Mouse (Mus musculus) lung, postnatal 14 days (tissue): Measurements from ENCODE around the gene S100a14.

Source experiments
- DNase-seq: peaks from one replicate; pipeline ENCODE4 v3.0.0; 2021

Gene S100a14

DNA sequence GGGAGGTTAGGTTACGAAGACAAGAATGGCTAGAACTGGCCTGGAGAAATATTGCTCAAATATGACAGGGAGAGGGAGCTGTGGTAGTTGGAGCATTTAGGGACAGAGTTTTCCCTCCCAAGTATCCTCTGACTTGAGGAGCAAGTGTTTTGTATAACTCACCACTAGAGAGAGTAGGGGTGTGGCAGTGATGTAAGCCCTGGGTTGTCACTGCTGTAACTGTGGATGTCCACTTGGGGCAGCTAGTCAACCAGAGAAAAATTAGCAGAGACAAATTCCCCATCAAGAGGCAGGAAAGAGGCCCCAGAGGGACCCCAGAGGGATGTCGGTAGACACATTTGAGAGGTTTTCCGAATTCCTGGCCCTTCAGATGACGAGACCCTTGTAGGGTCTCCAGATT, 1.2 kb upstream of the S100a14 start:
- DNase-seq: peak; percentile 60

DNA sequence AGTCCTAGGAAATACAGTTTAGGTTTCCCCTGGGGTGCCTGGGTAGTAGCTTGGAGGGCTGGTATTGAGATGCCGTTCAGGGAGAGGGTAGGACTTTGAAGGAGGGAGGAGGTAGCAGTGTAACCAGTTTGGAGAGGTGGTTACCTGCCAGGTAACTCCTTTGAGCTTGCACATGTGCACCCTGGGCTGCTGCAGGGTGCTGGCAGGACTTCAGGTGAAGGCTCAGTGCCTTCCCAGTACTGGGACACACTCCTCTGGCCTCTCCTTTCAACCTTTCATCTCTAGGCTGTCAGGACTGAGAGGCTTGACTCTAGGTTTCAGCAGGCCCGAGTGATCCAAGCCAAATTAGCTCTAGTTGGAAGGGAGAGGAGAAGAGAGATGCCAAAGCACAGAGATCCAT, 580 bp upstream of the S100a14 start:
- DNase-seq: no peak

DNA sequence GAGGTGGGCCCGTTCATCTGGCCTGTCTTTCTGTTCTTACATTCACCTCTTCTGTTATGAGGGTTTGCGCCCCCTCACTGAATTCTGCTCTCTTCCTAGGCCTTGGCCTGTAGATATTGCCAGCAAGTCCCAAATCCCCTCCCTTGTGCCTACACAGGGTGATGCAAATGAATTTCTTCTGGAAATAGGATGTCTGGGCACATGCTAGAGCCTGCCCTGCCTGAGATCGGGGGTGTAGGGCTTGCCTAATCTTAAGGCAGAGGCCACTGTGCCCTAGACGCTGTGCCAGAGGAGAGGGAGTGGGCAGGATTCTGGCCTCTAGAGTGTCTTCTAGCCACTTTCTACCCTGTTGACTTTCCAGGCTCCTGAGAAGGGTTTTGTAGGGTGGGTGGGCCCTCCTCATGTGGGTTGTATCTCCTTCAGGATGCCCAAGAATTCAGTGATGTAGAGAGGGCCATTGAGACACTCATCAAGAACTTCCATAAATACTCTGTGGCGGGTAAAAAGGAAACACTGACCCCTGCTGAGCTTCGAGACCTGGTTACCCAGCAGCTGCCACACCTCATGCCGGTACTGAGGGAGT, 726 bp downstream of the S100a14 start:
- DNase-seq: no peak

DNA sequence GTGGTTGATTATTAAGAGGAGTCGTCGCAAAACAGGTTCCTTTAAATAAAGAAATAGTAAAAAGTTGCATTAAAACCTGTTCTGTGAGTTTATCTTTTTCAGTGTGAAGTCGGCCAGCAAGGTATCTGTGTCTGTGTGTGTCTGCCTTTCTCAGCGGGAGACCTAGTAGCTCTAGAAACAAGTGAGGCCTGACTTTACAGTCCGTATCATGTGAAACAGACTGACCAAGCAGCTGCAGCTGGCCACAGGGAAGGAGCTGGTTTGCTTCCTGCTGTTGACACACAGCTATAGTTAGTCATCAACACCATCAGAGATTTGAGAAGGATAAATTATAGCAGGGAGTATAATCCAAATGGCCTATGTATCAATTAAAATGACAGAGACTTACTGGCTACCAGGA, 5.1 kb downstream of the S100a14 start:
- no peak for DNase-seq

DNA sequence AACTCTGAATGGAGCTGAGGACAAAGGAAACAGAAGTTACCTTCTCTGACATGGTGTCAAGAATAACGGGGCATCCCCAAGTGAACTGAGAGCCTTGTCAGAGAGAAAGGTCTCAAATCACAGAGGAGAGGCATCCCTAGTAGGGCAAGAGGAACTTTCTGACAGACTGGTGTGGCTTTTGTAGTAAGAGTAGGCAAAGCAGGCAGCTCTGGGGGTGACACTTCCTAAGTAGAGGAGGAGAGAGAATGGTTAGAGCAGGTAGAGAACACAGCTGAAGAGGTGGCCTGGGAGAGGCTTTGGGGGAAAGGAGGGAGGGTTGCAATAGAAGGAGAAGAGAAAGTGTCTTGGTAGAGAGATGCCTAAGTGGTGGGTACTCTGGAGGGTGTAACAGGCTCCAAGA, 8.8 kb downstream of the S100a14 start:
- no peak for DNase-seq

DNA sequence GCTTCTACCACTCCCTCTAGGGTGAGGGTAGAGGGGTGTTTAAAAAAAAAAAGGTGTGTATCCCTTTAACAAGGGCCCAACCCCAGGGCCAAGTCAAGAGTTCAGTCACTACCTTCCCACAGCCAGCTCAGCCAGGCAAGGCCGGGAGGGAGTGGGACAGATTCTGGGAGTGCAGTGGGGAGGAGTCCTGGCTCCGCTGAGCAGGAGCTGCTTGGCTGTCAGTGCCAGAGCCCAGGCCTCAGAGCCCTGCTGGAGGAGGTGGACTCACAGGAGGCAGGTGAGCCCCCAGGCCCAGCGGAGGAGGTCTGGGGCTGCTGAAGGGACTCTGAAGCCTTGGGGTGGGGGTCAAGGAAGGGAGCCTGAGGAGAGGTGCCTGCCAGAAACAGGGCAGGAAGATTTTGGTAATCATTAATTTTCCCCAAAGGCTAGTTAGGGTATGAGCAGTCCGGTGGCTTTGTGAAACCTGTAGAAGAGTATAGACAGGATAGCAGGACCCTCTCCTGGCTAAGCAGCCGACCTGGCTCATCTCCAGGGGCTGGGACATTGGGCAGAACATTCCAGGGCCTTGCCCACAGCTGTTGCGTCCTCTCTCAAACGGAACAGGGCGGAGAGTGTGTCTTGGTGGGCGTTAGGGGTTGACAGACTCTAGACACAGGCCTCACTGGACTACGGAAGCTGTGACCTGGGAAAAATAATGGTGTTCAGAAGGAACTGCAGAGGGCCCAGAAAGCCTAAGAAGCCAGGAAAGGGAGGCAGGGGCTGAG, 10.7 kb downstream of the S100a14 start, which contains the start of gene S100a16:
TSS of gene S100a16 (plus strand) at position 114 of the 764 bp plus-strand sequence.
- peak; percentile 72 for DNase-seq

DNA sequence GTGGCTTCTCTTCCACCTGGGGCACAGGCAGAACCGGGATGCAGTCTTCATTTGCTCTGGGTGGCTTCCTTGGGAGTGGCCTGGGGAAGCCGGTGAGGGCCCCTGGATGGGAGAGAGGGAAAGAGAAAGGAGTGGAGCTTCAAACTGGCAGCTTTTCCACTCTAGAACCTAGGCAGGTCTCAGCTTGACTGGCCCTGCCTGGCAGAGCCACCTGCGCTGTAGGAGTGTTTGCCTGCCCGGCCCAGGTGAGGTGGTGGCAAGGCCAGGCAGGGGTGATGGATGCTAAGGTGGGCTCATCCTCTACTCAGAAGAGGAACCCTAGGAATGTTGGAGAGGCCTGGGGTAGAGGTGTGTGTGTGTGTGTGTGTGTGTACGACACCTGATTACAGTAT, 11.2 kb downstream of the S100a14 start:
- no peak for DNase-seq

DNA sequence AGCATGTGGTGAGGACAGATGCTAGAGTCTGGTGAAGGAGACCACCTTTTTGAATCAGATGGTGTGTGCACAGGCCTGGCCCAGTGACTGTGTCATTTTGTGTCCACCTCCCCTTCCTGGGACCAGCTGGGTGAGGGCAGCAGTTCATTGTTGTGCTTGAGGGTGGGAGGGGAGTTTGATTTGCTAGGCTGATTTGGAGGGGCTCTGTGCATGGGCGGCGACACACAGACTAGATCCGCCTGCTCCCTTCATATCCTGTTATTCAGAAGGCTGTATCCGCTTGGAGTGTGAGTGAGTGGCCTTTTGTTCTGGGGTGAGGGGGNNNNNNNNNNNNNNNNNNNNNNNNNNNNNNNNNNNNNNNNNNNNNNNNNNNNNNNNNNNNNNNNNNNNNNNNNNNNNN, 14.2 kb downstream of the S100a14 start:
- peak; percentile 65 for DNase-seq

DNA sequence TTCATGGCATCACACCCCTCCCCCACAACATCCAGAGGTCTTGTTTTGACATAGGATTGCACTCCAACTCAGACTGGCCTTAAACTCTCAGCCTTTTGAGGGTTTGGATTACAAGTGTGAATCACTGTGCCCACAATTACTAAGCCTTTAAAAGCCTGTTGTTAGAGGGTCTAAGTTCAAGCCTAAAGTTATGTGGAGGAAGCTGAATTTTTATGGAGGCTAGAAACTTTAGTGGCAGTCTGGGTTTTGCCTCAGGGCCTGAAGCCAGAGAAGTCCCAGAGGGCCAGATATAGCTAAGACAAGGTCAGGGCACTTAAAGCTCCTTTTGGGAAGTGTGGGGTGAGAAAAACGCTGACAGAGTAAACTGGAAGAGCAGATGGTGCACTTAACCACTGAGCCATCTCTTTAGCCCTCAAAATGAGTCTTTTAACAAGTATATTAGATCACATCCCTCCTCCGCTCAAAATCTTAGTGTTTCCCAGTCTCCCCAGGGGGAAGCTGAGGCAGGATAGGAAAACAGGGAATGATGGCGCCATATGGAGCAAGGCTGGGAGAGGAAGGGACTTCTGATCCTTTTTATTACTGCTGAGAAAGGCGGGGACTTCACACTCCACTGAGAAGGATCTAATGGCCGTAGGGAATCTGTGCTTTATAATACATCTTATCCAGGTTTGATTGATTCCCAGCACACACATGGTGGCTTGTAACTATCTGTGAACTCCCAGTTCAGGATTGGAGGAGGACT, 23.2 kb downstream of the S100a14 start:
- no peak for DNase-seq

DNA sequence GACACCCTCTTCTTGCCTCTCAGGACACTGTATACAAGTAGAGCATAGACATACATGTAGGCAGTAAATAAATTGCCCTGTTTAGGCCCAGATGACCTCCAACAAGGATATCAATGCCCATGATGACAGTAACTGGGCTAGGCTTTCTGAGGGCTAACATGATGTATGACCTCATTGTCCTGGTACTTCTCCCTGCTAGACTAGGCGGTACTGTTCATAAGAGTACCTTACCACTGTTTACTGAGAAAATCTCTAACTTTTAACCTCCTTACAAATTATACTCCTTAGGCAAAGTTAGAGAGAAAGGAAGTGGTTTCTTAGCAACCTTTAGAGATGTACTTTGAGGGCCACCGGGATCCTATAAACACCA, 23.8 kb downstream of the S100a14 start:
- DNase-seq: no peak

DNA sequence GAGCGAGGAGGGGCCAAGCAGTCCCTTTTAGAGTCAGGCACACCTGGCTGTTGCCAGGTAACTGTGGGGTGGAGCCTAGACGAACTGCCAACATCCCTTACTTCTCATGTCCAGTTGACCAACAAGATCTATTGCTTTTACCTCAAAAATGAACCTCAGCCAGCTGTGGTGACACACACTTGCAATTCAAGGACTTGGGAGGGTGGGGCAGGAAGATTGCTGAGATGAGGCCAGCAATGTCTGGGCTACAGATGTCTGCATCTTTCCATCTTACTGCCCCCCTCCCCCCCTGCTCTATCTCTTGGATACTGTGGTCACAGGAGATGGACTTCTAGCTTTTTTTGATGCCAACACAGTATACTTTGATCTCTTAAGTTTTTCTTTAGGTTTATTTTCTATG, 25.6 kb downstream of the S100a14 start:
- DNase-seq: no peak

DNA sequence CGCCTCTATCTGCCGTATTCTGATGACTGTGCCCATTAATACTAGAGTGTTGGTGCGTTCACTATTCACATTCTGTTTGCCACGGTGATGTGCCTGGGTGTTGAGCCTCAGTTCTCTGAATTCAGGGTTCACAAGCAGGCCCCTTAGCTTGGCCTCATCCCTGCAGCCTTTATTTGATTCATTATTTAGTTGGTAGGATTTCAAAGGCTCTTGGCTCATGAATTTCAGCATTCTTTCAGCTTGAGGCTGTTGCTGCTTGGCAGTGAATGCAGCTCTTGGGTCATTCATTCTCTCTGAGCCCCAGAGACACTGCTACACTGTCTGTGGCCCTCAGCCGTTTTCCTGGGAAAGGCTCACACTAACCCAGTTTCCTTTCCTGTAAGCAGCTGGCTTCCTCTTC, 29.3 kb downstream of the S100a14 start:
- DNase-seq: no peak

DNA sequence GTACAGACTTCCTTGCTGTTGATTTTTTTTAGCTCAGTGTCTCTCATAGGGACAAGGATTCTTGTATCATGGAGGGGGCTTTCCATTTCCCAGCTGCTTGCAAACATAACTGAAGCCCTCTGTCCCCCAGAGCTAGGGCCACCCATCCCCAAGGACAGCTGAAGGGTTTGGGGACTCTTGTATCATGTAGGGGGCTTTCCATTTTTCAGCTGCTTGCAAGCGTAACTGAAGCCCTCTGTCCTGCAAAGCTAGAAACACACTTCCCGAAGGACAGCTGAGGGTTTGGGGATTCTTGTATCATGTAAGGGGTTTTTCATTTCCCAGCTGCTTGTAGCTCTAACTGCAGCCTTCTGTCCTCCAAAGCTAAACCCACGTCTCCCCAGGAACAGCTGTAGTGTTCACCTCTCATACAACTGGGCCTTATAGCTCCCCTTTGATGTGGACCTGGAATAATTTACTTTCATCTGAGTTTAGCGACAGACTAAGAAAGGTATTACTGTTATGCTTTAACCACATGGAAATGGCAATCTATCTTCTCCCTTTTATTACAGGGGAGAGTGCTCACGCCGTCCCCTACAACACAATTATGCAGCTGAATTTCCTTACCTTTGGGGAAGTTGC, 33.5 kb downstream of the S100a14 start, which contains the start of gene S100a3:
TSS of gene S100a3 (plus strand) at position 571 of the 621 bp plus-strand sequence.
- no peak for DNase-seq

DNA sequence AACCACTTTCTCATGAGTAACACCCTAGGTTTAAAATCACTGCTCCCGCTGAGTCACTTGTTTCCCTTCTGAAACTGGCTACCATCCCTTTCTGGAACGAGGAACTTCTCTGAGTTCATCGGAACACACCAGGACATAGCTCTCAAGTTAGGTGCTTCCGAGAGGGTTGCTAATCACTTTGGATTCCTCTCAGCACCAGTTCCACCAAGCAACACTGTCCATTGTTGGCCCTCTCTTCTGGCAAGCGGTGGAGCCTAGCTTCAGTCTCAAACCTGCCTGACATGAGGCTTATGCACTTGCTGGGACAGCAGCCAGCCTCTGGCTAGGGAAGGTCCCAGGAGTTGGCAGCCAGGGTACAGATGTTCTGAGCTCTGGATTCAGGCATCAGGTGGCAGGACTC, 48.0 kb downstream of the S100a14 start:
- no peak for DNase-seq

DNA sequence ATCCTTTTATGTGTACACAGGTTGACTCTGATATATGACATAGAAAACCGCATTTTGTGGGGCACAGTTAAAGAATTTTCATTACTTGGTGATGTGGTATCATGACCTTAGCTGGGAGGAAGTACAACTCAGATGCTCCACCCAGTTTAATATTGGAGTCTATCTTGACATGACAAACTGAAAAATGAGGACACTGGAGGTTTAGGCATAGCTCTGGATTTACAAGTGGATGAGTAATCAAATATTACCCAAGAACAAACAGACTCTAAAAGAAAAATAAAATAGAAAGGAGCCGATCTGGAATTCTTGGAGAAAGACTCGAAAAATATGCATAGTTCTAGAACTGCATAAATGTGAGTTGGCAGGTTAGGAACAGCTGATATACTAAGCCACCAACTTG, 48.7 kb downstream of the S100a14 start:
- no peak for DNase-seq

DNA sequence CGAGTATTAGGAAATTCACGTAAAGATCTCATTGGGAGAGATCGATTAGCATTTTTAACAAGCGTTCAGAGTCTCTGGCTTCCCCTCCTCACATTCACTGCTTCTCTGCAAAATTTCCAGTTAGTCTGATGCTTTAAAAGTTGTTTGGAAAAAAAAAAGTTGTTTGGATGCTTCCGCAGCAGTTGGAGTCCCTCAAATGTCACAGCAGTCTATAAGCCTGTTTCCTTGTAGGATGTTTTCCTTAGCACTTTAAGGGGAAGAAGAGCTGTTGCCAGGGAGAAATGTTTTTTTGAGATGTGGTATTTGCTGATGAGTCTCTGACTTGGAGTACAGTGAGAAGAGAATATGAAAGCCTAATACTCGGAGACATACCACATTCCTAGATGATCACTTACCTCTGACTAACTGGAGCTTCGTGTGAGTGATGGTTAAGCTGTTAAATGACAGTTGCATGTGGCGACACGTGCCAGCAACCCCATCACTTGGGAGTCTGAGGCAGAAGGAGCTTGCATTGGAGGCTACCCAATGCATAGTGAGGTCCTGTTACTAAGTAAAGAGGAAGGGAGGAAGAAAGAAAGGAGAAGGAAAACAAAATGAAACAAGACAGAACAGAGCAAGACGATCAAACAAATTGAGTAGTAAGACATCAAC, 49.8 kb downstream of the S100a14 start:
- DNase-seq: no peak
